Mouse (Mus musculus) embryonic facial prominence, embryonic 11.5 days (tissue): ENCODE results near the gene 2010315B03Rik. TPM values are rescaled to one million over a fixed set of nuclear protein-coding genes. Genes with fewer than 3 reads are reported as not detected.

Experiments used
- ATAC-seq: fragments of 200-750 bp; cut with Nextera tagmentation; replicated peaks from 2 replicates; pipeline ENCODE4 v1.8.0; 2017; ENCODE audit warnings: low read depth; ENCODE audit not compliant: insufficient number of reproducible peaks, low FRiP score, low TSS enrichment
- DNase-seq: peaks from one replicate; pipeline ENCODE4 v3.0.0-alpha.2; 2015; ENCODE audit warnings: low spot score
- H3K27ac ChIP-seq: fragments of 300-500 bp; sonication (generic); replicated peaks from 2 replicates; pipeline ENCODE4 v1.5.1; 2014; ENCODE audit warnings: mild to moderate bottlenecking, low read depth, low read length, control low read depth
- H3K27me3 ChIP-seq: fragments of 300-500 bp; sonication (generic); 2 replicates; pipeline ENCODE4 v1.6.1; 2014; ENCODE audit warnings: mild to moderate bottlenecking, low read length, moderate library complexity, mixed read lengths; ENCODE audit not compliant: control insufficient read depth, insufficient read depth
- H3K36me3 ChIP-seq: fragments of 300-500 bp; sonication (generic); replicated peaks from 2 replicates; pipeline ENCODE4 v1.6.1; 2014; ENCODE audit warnings: low read depth, mild to moderate bottlenecking, low read length, moderate library complexity, mixed read lengths; ENCODE audit not compliant: control insufficient read depth, insufficient read depth
- H3K4me1 ChIP-seq: fragments of 300-500 bp; sonication (generic); 2 replicates; pipeline ENCODE4 v1.6.1; 2014; ENCODE audit warnings: low read length, mixed read lengths; ENCODE audit not compliant: control insufficient read depth, insufficient read depth
- H3K4me2 ChIP-seq: fragments of 300-500 bp; sonication (generic); 2 replicates; pipeline ENCODE4 v1.6.1; 2014; ENCODE audit warnings: low read depth, mild to moderate bottlenecking, control low read depth, low read length, moderate library complexity
- H3K4me3 ChIP-seq: fragments of 300-500 bp; sonication (generic); 2 replicates; pipeline ENCODE4 v1.5.1; 2014; ENCODE audit warnings: low read depth, low read length, control low read depth
- H3K9ac ChIP-seq: fragments of 300-500 bp; sonication (generic); replicated peaks from 2 replicates; pipeline ENCODE4 v1.6.1; 2014; ENCODE audit warnings: mild to moderate bottlenecking, control low read depth, low read length
- H3K9me3 ChIP-seq: fragments of 300-500 bp; sonication (generic); replicated peaks from 2 replicates; pipeline ENCODE4 v1.6.1; 2016; ENCODE audit warnings: mild to moderate bottlenecking, low read length, inconsistent platforms, mixed read lengths; ENCODE audit not compliant: control insufficient read depth
- WGBS: fragments of 180-500 bp; shearing (Covaris S2); extraction: QIAGEN DNeasy Blood & Tissue Kit; methylation state at CpG from one replicate; pipeline ENCODE4 v1.1.7; 2014; 5-methylcytosine and 5-hydroxymethylcytosine counted together
- polyA plus RNA-seq: library from polyadenylated mRNA; unstranded; fragments of >200 nt; fragmentation: Nextera tagmentation; extraction: Ambion mirVana; gene quantifications from 2 replicates; pipeline ENCODE4 v1.2.1, GENCODE M21; 2014

The 2010315B03Rik gene
- polyA plus RNA-seq: 3.5 and 4.8 TPM in 2 replicates

- ATAC-seq (peak; percentile 99), DNase-seq (peak; percentile 87)
- Histone ChIP-seq H3K4me1 (no peaks in the 10 kb centered on the region), H3K9ac (peak within 1 kb of the TSS; percentile 76), H3K9me3 (no peaks in the 10 kb centered on the region), H3K4me2 (peak within 1 kb of the TSS; percentile 69), H3K4me3 (peak within 1 kb of the TSS; percentile 66), H3K27ac (peak within 1 kb of the TSS; percentile 70), H3K36me3 (no peaks in the 10 kb centered on the region), H3K27me3 (no peaks in the 10 kb centered on the region)
- WGBS: 3% methylated on average over 21 of the region's 22 CpGs
Observed at GRCm38 (mm10) chr9:124312171-124313142, at the start of gene 2010315B03Rik. Gene 2010315B03Rik, minus strand, starts transcription at chr9:124312696.

- Histone ChIP-seq H3K4me3 (peak overlapping the region; percentile 66; the same call in 1 of the 2 replicates), H3K4me2 (no peak overlapping the region), H3K9ac (0 out of 2 replicates have a peak overlapping the region, but pooled peaks have one; percentile 25), H3K36me3 (no peaks in the 10 kb centered on the region), H3K27ac (no peak overlapping the region), H3K4me1 (no peaks in the 10 kb centered on the region), H3K9me3 (no peaks in the 10 kb centered on the region), H3K27me3 (no peaks in the 10 kb centered on the region)
- DNase-seq: no peak
- no peak for ATAC-seq
Observed at GRCm38 (mm10) chr9:124311502-124311901, 994 bp downstream of the 2010315B03Rik start.

GRCm38 (mm10) chr9:124288329-124288728 is 24.2 kb downstream of the 2010315B03Rik start:
- Histone ChIP-seq H3K36me3 (no peaks in the 10 kb centered on the region), H3K9ac (no peak overlapping the region), H3K4me1 (no peaks in the 10 kb centered on the region), H3K4me2 (no peak overlapping the region), H3K9me3 (no peaks in the 10 kb centered on the region), H3K27ac (no peak overlapping the region), H3K27me3 (no peaks in the 10 kb centered on the region), H3K4me3 (no peak overlapping the region)
- ATAC-seq: no peak
- DNase-seq: no peak

GRCm38 (mm10) chr9:124281912-124282686 is 30.4 kb downstream of the 2010315B03Rik start:
- no peak overlapping the region for H3K27ac ChIP-seq
- H3K36me3 ChIP-seq: peaks cover 5% of the 10 kb centered on the region
- H3K4me3 ChIP-seq: peak overlapping the region; percentile 72
- ATAC-seq: peak; percentile 99
- no peaks in the 10 kb centered on the region for H3K4me1 ChIP-seq
- H3K9ac ChIP-seq: peak overlapping the region; percentile 66
- peaks cover 6% of the 10 kb centered on the region for H3K9me3 ChIP-seq
- H3K4me2 ChIP-seq: peak overlapping the region; percentile 50
- DNase-seq: peak; percentile 91
- no peaks in the 10 kb centered on the region for H3K27me3 ChIP-seq
- WGBS: under 1% methylated on average over 22 of the region's 22 CpGs

- peak overlapping the region; percentile 72 for H3K4me3 ChIP-seq
- H3K9me3 ChIP-seq: peaks cover 6% of the 10 kb centered on the region
- H3K9ac ChIP-seq: peak overlapping the region; percentile 66
- WGBS: 19% methylated on average over 1 of the region's 1 CpGs
- H3K36me3 ChIP-seq: peaks cover 5% of the 10 kb centered on the region
- H3K4me1 ChIP-seq: no peaks in the 10 kb centered on the region
- no peak overlapping the region for H3K27ac ChIP-seq
- no peak for ATAC-seq
- no peak for DNase-seq
- H3K4me2 ChIP-seq: peak overlapping the region; percentile 49
- no peaks in the 10 kb centered on the region for H3K27me3 ChIP-seq
Observed at GRCm38 (mm10) chr9:124281448-124281791, 31.1 kb downstream of the 2010315B03Rik start.

DNA sequence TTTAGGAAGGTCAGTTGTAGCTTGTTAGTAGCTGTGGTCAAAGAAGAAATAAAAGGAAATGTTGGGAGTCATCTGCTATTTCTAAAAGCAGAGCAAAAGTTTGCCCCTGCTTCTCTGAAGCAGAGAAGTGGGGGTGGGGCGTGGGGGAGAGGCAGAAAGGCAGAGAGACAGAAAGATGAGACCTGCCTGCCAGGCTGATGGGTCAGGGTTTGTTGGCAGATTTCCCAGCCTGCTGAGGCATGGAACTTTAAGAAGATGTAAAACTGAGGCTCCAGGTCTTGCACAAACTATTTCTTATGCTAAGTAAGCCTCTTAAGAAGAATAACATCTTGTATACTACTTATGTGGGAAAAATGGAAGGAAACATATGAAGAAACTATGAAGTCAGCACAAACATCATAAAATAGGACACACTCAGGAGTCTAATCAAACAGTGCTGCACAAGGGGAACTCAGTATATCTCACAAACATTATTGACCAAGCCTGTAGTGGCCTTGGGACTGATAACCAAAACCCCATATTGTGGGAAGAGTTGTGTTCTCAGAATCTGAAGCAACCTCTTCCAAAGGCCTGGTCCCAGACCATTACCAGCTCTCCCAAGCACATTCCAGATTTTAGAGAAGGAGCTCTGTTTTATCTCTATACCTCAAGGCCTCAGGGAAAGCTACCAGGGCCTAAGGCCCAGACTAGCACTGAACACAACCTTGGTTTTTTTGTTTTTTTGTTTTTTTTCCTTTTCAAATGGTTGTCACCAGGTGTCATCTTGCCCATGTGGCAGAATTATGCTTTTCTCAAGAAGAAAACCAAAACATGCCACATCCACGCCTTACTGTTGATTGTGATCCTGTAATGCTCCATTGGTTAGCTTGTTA is 31.7 kb downstream of the 2010315B03Rik start:
- WGBS: 78% methylated on average over 2 of the region's 2 CpGs
- peak overlapping the region; percentile 72 for H3K4me3 ChIP-seq
- no peak for DNase-seq
- H3K4me2 ChIP-seq: peak overlapping the region; percentile 49
- no peak for ATAC-seq
- H3K9me3 ChIP-seq: peaks cover 6% of the 10 kb centered on the region
- H3K27me3 ChIP-seq: no peaks in the 10 kb centered on the region
- no peaks in the 10 kb centered on the region for H3K4me1 ChIP-seq
- H3K27ac ChIP-seq: no peak overlapping the region
- no peak overlapping the region for H3K9ac ChIP-seq
- peaks cover 5% of the 10 kb centered on the region for H3K36me3 ChIP-seq

DNA sequence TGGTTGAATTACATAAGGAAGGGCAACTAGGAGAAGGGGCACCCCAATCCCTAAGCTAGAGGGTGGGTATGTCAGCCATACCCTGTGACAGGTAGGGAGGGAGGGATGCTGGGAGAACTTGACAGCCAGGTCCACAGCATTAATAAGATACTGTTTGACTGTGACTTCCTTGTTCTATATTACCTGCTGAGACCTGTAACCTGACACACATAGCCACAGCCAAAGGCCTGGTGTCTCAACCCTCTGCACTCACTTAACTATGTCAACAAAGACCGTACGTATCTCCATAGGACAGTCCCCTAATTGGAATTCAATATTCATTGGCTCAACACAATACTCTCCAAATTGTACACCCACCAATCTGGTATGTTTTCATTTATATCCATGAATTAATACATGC is 33.2 kb downstream of the 2010315B03Rik start:
- H3K4me2 ChIP-seq: no peak overlapping the region
- DNase-seq (no peak), ATAC-seq (0 out of 2 replicates have a peak, but pooled peaks have one; percentile 31)
- WGBS: 55% methylated on average over 2 of the region's 2 CpGs
- H3K27me3 ChIP-seq: no peaks in the 10 kb centered on the region
- H3K36me3 ChIP-seq: peaks cover 5% of the 10 kb centered on the region
- H3K9me3 ChIP-seq: peaks cover 6% of the 10 kb centered on the region
- no peak overlapping the region for H3K9ac ChIP-seq
- no peaks in the 10 kb centered on the region for H3K4me1 ChIP-seq
- H3K4me3 ChIP-seq: no peak overlapping the region
- no peak overlapping the region for H3K27ac ChIP-seq
